Mouse (Mus musculus): ENCODE data around the gene Zfp719.

The Zfp719 gene

DNA sequence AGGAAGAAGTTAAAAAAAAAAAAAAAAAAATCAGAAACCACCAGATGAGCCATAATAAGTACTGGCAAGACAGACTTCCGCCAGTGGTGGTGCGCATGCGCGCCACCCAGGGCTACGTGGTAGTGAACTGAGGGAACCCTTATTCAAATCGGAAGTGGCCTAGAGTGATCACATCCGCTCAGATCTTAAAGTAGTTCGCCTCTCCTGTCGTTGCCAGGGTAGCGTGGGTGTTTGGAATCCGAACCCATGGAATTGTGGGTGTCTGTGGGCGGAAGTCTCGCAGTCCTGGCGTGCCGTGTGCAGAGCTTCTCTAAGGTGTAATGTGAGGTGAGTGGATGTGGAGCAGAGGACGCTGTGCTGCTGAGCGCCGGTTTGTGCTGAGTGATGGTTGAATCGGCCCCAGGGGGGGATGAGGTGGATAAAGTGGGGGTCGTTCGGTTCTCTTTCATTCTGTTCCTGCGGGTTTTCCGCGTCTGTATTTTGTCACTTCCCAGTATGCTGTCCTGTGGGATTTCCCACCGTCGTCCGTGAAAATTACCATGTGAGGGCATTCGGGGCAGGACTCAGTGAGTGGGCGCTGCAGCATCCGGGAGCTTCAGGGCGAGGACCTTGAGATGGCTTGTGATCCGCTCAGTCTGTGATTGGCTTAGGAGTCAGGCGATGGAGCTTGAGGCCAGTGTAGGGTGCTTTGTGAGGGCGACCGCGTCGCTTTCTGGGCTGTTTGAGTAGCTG is at the start of gene Zfp719:
Zfp719 (plus strand) TSS at position 171 of the 732 bp plus-strand sequence.
- DNase-seq (ENCODE audit: low spot score), result peak; percentile 74

DNA sequence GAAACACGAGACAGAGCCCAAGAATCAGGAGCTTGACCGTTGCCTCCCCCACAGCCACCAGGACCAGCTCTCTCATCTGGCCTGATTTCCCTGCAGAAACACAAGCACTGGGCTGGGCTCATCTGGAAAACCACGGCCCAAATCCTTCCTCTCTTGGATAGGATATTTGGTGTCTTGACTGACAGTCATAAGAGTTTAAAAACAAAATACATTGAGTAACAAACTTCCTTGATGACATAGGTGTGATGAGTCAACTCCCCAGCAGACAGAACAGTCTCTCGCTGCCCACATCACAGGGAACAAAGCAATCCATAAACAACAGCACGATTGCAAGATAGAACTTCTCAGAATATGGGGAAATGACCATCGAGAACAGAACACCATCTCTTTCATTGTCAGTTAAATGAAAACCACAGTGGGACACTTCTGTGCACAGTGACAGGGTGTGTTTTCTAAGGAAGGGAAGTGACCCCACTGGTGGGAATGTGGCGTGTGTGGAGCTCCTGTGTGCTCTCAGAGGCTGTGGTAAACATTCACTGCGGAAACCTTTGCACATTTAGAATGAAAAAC is 49.1 kb upstream of the Zfp719 start:
- DNase-seq (ENCODE audit: low spot score), result no peak

DNA sequence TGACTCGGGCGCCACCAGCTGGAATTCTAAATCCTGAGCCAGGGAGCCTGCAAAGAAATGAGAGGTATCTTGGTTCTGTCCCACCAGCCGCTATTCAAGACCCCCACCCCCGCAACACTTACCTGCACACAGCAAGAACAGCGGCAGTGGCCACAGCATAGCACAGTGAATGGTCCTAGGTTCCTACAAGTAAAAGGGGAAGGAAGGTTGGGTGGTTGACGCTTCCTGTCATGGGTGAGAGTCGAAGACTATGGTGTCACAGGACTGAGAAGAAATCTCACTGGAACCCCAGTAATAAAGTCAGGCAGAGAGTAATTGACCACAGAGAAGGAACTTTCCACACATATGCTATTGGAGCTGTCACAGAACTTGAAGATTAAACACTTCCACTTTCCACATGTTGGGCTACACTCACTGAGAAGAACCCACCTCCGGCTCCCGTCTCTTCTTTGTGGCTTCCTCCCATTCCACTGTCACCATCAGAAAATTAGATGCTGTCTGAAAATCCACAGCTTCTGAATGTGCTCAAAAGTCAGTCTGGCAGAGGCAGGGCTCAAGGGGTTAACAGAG is 46.4 kb upstream of the Zfp719 start:
- no peak for DNase-seq (ENCODE audit: low spot score)

DNA sequence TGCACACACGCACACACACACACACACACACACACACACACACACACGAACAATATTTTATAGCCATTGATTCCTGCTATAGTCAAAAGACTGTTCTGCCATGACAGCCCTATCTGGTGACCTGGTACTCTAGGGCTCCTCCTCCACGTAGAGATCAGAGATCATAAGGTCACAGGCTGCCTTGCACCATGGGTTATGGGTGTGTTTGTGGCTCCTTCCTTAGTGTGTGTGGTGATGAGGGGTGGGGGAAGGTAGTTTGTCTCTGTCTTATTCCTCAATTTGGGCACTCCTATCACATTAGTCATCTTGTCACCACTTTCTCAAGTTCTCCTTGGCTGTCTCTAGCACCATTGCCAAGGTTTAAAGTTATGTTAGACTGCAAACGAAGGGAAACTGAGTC is 40.9 kb upstream of the Zfp719 start:
- DNase-seq (ENCODE audit: low spot score), result no peak

DNA sequence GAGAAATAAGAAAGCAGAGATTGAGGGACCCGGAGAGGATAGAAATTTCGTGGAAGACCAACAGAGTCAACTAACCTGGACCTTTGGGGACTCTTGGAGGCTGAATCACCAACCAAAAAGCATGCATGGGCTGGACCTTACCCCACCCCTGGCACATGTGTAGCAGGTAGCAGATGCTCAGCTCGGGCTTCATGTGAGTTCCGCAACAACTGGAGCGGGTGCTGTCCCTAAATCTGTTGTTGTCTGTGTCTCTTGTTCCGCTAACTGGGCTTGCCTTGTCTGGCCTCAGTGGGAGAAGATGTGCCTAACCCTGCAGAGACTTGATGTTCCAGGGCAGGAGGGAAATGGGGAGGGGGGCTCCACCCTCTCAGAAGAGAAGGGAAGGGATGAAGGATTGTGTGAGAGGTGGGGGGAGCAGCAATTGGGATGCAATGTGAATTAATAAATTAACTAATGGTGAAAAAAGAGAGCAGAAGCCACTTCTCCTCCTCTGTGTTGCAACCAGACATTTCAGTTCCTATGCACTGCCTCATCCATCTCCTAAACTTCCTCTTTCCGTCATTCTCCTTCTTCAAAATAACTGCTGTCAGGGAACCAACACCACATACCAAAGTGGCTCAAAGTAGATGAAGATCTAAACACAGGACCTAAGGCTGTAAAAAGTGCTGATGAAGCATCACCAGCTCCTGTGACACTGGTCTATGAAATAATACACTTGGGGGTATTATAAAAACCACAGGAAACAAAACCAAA is 35.0 kb upstream of the Zfp719 start, which contains the start of gene Cd33:
Cd33 (minus strand) TSS at position 204 of the 753 bp plus-strand sequence.
- no peak for DNase-seq (ENCODE audit: low spot score)

DNA sequence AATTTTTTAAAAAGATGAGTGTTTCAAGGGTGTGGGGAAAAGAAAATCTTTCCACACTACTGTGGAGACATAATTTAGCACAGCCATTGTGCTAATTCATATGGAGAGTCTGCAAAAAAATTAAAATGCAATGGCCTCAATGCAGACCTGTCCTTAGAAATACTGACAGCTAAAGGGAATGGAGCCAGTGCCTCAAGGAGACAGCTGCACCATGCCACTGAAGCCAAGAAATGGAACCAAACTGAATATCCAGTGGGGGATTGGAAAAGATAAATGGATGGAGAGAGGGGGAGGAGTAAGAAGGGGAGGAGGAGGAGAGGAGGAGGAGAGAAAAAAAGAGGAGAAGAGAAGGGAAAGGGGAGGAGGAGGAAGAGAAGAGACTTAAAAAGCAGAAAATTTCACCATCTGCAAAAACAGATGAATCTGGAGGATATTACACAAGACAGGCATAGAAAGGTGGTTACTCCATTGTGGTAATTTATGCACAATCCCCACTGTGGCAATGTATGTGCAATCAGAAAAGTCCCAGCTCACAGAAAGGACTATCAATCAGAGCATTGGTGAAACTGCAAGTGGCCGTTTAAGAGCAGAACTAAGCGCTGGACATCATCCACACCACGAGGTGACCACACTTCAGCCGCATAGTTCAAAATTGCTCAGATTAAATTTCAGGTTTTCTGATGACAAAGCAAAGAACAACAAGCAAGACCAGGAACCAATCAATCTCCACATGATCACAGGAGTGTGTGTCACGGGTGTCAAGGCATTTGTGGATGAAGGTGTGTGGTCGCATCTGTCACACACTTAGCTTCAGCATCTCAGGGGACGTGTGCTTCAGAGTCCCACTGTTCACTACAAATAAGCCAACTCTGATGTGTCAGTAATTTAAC is 33.5 kb upstream of the Zfp719 start:
- no peak for DNase-seq (ENCODE audit: low spot score)

DNA sequence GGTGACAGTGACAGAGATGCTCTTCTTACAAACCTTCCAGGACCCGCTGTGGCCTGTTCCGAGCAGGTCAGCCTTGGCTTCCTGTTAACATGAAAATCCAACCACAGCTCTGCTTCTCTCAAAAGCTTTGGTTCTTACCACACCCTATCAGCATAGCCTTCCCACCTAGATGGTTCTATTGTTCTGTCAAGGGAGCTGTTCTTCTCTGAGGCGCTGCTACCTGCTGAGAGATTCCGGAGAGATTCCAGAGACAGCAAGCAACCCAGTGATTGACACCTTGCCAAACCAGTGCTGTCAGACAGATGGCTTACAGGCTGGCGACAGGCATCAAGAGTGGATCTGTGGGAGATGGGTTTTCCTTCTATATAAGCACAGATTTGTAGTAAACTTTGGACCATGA is 31.7 kb upstream of the Zfp719 start:
- no peak for DNase-seq (ENCODE audit: low spot score)

DNA sequence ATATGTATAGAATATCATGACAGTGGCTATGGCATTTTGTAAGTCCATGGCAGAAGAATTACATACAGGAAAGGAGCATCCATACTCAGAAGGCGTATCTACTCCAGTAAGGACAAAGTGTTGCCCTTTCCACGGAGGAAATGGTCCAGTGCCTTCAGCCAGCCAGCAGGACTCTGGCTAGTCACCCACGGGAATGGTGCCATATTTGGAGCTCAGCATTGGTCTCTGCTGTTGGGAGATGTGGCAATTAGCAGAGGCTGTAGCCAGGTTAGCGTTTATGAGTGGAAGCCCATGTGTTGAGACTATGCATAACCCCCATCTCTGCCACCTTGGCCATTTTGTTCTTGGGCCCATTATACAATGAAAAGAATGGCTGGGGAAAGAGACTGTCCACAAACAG is 31.2 kb upstream of the Zfp719 start:
- DNase-seq (ENCODE audit: low spot score), result no peak

DNA sequence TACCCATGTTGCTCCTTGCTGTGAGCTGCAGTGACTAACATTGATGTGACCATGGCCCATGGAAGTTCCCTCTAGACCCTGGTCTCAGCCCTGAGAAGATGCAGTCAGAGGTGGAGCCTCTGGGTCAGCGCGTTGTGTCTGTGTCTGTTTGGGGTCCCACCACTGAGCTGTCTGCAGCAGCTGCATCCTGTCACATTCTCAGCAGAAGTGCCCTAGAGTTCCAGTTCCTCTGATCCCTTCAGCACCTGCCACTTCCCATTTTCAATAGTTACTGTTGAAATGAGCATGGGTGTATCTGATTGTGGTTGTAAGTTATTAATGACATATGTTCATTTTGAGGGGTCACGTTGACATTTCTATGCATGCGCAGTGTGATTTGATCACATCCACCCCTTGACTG is 26.3 kb upstream of the Zfp719 start:
- no peak for DNase-seq (ENCODE audit: low spot score)

DNA sequence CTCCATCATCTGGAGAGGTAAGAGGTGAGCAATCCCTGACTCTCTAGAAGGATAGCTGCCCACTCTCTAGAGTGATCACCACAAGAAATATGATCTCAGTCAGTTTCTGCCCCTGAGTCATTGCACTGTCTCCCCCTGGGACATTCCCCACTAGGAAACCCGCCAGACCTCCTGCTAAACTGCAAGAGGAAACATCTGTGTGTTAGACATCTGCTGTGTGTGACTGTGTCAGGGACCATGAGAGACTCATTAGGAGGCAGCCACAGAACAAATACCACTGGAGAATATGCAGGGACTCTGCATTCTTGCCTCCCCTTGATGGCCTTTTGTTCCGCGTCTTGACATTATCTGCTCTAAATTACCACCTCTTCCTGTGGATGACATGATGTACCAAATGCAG is 24.9 kb upstream of the Zfp719 start:
- DNase-seq (ENCODE audit: low spot score), result no peak

DNA sequence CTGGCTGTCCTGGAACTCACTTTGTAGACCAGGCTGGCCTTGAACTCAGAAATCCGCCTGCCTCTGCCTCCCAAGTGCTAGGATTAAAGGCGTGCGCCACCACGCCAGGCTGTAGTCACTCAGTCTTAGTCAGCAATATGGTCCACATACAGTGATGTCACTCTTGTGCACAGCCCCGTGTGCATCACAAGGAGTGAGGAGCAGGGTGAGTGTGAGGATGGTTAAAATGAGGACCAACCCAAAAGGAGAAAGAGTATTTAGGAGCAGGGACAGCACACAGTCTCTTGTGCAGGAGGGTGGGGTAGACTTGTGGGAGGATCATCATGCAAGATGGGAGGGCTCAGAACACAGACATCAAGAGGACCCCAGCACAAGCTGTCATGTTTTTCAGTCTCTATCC is 24.1 kb upstream of the Zfp719 start:
- no peak for DNase-seq (ENCODE audit: low spot score)

DNA sequence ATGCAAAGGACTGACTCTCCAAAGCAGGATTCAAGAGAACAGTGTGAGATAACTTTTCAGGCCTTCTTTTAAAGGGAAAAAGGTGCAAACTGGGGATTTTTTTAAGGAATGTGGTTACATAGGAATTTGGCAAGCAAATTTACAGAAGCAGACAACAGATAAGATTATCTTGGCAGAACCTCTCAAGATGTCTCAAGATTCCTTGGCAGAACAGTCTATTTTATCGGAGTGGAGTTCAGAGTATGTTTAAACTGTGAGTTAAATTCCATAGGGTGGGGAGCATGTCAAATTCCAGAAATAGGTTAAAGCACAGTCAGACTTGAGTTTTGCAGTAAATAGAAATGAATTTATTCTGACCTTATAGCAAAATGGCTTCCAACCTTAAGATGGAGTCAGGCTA is 22.5 kb upstream of the Zfp719 start:
- no peak for DNase-seq (ENCODE audit: low spot score)

DNA sequence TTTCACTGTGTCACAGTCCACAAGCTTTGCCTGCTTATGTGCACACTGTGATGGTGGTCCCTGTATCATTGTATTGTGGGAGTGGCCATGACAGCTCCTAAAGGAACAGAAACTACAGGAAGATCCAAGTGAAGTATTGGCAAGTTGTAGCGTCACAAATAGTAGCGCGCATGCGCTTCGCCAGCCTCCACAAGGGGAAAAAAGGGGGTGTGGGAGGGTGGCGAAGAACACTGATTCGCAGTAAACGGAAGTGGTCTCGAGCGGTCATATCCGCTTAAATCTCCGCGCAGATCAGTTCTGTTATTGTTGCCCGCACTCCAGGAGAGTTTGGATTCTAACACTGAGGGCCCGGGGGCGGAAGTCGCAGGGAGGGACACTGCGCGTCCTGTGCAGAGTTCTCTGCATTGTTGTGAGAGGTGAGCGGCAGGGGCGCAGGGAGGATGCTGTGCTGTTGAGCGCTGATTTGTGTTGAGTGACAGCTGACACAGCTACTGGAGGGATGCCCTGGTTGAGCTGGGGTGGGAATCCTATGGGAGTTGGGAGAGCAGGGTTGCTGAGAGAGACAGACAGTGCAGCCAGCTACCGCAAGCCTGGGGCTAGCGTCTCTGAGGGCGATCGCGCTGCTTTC is 17.3 kb upstream of the Zfp719 start, which contains the start of gene Zfp658:
Zfp658 (plus strand) TSS at position 251 of the 628 bp plus-strand sequence.
- DNase-seq (ENCODE audit: low spot score), result peak; percentile 49

DNA sequence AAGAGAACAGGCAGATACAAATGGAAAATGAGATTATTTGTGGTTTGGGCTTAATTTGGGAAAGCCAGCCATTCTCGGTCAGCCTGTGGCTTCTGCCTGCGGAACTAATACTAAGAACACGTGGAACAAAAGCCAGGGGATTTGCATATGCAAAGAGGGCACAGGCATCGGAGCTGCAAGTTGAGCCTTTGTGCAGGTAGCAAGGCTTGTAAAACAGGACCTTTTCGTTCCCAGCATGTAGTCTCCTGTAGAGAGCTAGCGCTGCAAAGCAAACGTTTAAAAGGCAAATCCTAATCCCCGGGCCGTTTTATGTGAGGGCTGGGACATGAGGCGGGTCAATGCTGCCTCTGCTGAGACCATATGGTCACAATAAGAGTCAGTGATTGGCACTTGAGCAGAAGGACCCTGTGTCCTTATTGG is 16.7 kb upstream of the Zfp719 start:
- peak; percentile 16 for DNase-seq (ENCODE audit: low spot score)

DNA sequence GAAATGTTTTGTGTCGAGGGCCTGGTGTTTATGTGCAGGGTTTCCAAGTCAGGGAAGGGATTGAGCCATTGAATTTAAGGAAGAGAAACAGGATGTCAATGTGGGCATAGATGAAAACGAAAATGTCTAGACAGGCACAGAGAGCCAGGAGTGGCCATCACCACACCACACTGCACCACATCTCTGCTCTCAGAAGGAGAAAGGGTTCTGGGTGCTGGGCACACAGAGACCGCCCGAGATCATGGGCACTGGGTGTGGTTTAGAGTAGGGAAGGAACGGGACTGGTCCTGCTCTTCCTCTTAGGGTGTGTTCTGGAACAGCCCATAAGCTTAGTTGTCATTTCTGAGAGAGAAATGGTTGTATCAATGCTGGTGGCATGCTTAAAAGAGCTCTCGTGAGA is 16.1 kb upstream of the Zfp719 start:
- no peak for DNase-seq (ENCODE audit: low spot score)

DNA sequence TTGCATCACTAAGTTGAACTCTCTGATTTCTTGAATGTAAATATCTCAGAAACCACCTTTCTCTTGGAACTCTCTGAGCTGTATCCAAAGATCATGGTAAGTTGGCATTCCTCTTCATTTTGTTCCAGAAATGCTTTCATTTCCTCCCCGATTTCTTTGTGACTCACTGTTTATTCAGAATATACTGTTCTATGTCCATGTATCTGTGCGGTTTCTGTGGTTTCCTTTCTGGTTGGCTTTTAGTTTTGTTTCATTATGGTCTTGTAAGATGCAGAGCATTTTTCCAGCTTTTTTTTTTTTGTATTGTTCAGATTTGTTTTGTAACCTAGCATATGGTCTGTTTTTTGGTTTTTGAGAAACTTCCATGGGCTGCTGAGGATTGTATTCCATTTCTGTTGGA is 8.2 kb upstream of the Zfp719 start:
- DNase-seq (ENCODE audit: low spot score), result no peak

DNA sequence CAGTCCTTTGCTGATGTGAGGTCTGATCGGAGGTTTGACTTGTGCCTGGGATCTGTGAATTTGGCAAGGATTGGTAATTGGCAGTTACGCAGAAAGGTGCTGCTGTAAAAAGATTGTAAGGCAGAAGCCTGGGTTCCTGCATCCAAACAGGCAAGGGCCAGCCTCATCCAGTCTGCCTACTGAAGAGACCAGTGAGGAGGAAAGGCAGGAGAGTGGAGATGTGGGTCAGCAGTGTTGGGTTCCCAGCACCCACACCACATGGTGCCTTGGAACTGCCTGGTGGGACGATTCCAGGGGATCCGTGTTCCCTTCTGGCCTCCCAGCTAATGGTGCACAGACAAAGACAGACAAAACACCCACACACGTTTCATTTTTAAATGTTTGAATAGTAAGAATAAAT is 1.1 kb downstream of the Zfp719 start:
- no peak for DNase-seq (ENCODE audit: low spot score)

DNA sequence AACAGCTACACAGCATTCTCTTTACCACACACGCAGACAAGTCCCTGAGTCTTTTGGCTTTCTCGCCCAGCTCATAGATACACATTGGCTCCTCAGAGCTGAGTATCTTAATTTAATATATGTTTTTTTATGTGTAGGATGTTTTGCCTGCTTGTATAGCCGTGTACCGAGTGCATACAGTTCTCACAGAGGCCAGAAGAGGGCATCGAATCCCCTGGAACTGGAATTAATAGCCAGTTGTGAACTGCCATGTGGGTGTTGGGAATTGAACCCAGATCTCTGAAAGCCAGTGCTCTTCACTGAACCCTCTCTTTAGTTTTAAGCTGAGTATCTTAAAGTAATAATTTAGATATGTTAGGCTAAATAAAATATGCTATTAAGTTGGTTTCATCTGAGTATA is 5.4 kb downstream of the Zfp719 start:
- DNase-seq (ENCODE audit: low spot score), result no peak

DNA sequence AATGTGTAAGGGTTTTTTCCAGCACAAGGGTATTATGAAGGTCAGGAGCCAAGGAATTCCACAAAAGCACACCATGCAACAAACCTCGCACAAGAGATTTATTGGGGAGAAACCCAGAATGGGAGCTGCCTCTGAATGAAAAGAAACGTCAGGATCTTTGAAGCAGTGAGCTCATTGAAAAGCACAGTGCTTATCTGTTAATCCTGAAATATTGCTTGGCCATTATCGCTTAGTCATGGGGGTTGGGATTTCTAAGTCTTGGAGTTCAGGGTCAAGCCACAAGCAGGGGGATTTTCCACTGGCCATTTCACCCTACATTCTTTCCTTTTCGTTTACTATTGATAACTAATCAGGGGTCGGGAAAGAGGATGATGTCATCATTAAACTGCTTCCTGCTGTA is 22.5 kb downstream of the Zfp719 start:
- no peak for DNase-seq (ENCODE audit: low spot score)

DNA sequence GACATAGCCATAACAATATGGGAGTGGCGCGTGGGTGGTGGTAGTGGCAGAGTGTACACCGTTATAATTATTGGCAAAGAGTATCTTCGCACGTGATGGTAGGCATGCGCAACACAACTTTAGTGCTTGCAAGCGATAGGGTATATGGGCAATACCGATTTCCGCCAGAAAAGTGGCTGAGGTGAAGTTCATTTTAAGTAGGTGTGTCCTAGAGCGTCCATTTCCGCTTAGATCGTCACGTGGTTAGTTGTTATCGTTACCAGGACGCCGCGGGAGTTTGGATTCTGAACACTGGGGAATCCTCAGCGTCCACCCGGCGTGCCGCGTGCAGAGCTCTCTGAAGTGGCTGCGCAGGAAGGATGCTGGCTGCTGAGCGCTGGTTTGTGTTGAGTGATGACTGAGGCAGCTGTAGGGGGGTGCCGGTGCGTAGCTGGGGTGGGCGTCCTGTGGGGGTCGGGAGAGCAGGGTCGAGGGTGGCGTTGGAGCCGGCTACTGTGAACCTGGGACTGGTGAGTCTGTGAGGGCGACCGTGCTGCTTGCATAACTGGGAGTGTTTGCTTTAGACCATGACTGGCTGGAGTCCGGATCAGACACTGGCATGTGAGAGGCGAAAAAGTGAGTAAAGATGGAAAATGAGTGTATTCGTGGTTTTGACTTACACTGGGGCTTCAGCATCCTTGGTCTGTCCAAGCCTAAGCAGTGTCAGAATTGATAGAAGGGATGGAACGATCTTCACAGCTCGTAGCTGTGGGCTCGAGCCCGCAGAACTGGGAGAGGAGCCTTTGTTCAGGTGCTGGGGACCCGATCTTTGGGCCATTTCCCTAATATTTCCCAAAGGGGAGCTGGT is 27.7 kb downstream of the Zfp719 start, which contains the start of gene Zfp819:
Zfp819 (plus strand) TSS at position 274 of the 847 bp plus-strand sequence.
- no peak for DNase-seq (ENCODE audit: low spot score)

All from spleen, adult 12 weeks (tissue).